Mouse (Mus musculus): ENCODE data around the gene Ppp1r15a.
"Not testable (repeated sequence)": the region's sequence is repeated elsewhere in the genome, so short reads cannot be mapped to it uniquely, and the experiment has no call there.

GRCm38 (mm10) chr7:45516846-45517245, 9.2 kb downstream of the Ppp1r15a start:
- TF ChIP-seq CTCF (IDR thresholded peaks at IDR 0.05): peak; percentile 66
- not testable (repeated sequence) for TF ChIP-seq POLR2A (IDR thresholded peaks at IDR 0.05; ENCODE audit: insufficient read depth, low read depth, low read length)
